Mouse (Mus musculus) heart, embryonic 15.5 days (tissue): Measurements from ENCODE around the gene Gpr182. TPM values are rescaled to one million over a fixed set of nuclear protein-coding genes. Genes with fewer than 3 reads are reported as not detected.

Experiments
- ATAC-seq: fragments of 200-750 bp; cut with Nextera tagmentation; replicated peaks from 2 replicates; pipeline ENCODE4 v1.8.0; 2017; ENCODE audit warnings: low read depth, moderate TSS enrichment; ENCODE audit not compliant: insufficient number of reproducible peaks, insufficient read depth, low FRiP score
- H3K27ac ChIP-seq: fragments of 300-500 bp; sonication (generic); 2 replicates; pipeline ENCODE4 v1.5.1; 2015; ENCODE audit warnings: mild to moderate bottlenecking, inconsistent platforms
- H3K27me3 ChIP-seq: fragments of 300-500 bp; sonication (generic); 2 replicates; pipeline ENCODE4 v1.6.1; 2015; ENCODE audit warnings: inconsistent platforms
- H3K36me3 ChIP-seq: fragments of 300-500 bp; sonication (generic); 2 replicates; pipeline ENCODE4 v1.6.1; 2015; ENCODE audit warnings: mild to moderate bottlenecking, inconsistent platforms
- H3K4me1 ChIP-seq: fragments of 300-500 bp; sonication (generic); replicated peaks from 2 replicates; pipeline ENCODE4 v1.6.1; 2015; ENCODE audit warnings: inconsistent platforms
- H3K4me2 ChIP-seq: fragments of 300-500 bp; sonication (generic); 2 replicates; pipeline ENCODE4 v1.6.1; 2015; ENCODE audit warnings: inconsistent platforms, mild to moderate bottlenecking, moderate library complexity
- H3K4me3 ChIP-seq: fragments of 300-500 bp; sonication (generic); 2 replicates; pipeline ENCODE4 v1.5.1; 2015; ENCODE audit warnings: mild to moderate bottlenecking, inconsistent platforms
- H3K9ac ChIP-seq: fragments of 300-500 bp; sonication (generic); 2 replicates; pipeline ENCODE4 v1.6.1; 2015; ENCODE audit warnings: mild to moderate bottlenecking, inconsistent platforms
- H3K9me3 ChIP-seq: fragments of 300-500 bp; sonication (generic); replicated peaks from 2 replicates; pipeline ENCODE4 v1.6.1; 2016; ENCODE audit warnings: inconsistent platforms
- WGBS: fragments of 180-500 bp; shearing (Covaris S2); methylation state at CpG from one replicate; pipeline ENCODE4 v1.1.7; 2015; ENCODE audit warnings: mixed read lengths; 5-methylcytosine and 5-hydroxymethylcytosine counted together
- polyA plus RNA-seq: library from polyadenylated mRNA; unstranded; fragments of >200 nt; fragmentation: Nextera tagmentation; extraction: Ambion mirVana; gene quantifications from 2 replicates; pipeline ENCODE4 v1.2.1, GENCODE M21; 2015

The Gpr182 gene
- polyA plus RNA-seq, 1 experiment from 2014 or later: 14.1 TPM

DNA sequence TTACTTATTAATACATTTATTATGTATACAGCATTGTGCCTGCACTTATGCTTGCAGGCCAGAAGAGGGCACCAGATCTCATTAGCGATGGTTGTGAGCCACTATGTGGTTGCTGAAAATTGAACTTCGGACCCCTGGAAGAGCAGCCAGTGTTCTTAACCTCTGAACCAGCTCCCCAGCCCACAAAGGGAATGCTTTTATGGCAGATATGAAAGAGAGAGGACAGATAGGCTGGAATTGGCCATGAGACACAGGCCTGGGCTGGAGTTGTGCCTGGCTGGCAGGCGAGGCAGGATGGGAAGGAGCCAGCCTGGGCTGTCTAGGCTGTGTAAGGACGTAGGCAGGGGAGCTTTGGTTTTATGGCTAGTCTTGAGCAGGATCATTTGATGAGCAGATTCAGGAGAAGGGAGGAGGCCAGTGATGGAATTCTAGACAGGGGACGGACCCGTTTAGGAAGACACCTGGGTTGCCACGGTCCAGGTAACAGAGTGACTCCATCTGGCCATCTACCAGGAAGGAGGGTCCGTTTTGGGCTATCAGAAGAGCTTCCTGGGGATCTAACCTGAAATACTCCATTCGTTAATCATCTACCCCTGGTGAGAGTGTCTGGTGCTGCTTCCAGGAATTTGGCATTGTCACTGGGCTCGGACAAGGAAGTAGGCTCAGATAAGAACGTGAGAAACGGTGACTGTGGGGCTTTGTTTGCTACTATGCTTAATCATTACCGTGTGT, 13.2 kb downstream of the Gpr182 start:
- peak overlapping the region; percentile 93 for H3K4me3 ChIP-seq
- 0 out of 2 replicates have a peak overlapping the region, but pooled peaks have one; percentile 32 for H3K27ac ChIP-seq
- WGBS: 36% methylated on average over 13 of the region's 13 CpGs
- no peaks in the 10 kb centered on the region for H3K9me3 ChIP-seq
- H3K36me3 ChIP-seq: peaks cover 19% of the 10 kb centered on the region
- peaks cover 20% of the 10 kb centered on the region for H3K4me1 ChIP-seq
- H3K9ac ChIP-seq: no peak overlapping the region
- H3K4me2 ChIP-seq: peak overlapping the region; percentile 66
- H3K27me3 ChIP-seq: no peaks in the 10 kb centered on the region
- ATAC-seq: no peak

DNA sequence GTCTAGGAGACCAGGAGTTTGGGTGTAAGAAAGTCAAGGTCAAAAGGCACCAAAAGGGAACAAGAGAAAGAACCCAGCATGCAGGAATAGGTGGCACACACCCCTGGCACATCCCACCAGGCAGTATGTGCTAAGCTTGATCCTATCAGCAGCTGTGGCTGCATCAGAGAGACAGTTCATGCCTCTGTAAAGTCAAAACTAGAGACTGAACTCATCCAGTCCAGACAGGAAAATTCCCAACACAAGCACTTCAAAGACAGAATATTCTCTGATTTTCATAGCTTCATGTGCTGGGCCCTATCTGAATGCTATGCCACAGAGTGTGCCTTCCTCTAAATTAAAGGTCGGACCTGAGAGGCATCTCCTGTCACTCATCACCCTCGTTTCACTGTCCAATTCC, 14.0 kb downstream of the Gpr182 start:
- WGBS: 23% methylated on average over 2 of the region's 2 CpGs
- H3K27ac ChIP-seq: no peak overlapping the region

GRCm38 (mm10) chr10:127736916-127737315, 14.6 kb downstream of the Gpr182 start:
- no peak for ATAC-seq
- Histone ChIP-seq H3K27ac (no peak overlapping the region), H3K4me2 (no peak overlapping the region), H3K9me3 (no peaks in the 10 kb centered on the region), H3K9ac (no peak overlapping the region), H3K36me3 (peaks cover 5% of the 10 kb centered on the region), H3K4me3 (no peak overlapping the region), H3K27me3 (no peaks in the 10 kb centered on the region), H3K4me1 (peaks cover 20% of the 10 kb centered on the region)
- 44% methylated on average over 4 of the region's 4 CpGs for WGBS

More for the DNA sequence above, 14.0 kb downstream of the Gpr182 start:
- no peaks in the 10 kb centered on the region for H3K9me3 ChIP-seq
- H3K4me3 ChIP-seq: no peak overlapping the region
- no peak overlapping the region for H3K4me2 ChIP-seq
- H3K4me1 ChIP-seq: peaks cover 20% of the 10 kb centered on the region
- H3K36me3 ChIP-seq: peaks cover 12% of the 10 kb centered on the region
- ATAC-seq: no peak
- H3K9ac ChIP-seq: no peak overlapping the region
- H3K27me3 ChIP-seq: no peaks in the 10 kb centered on the region

DNA sequence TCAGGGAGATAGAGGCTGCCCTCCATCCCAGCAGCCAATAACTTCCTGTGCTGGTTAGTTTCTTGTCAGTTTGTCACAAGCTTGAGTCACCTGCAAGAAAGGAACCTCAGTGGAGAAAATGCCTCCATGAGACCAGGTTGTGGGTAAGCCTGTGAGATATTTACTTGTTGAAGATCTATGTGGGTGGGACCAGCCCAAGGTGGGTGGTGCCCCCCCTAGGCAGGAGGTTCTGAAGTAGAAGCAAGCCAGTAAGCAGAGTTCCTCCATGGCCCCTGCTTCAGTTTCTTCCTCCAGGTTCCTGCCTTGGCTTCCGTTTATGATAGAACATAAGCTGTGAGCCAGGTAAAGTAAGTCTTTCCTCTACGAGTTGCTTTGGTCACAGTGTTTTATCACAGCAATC, 15.3 kb downstream of the Gpr182 start:
- no peak for ATAC-seq
- H3K36me3 ChIP-seq: no peaks in the 10 kb centered on the region
- no peak overlapping the region for H3K4me2 ChIP-seq
- no peaks in the 10 kb centered on the region; the same call in 1 of the 2 replicates for H3K27me3 ChIP-seq
- peaks cover 20% of the 10 kb centered on the region for H3K4me1 ChIP-seq
- H3K4me3 ChIP-seq: no peak overlapping the region
- H3K27ac ChIP-seq: no peak overlapping the region
- H3K9me3 ChIP-seq: no peaks in the 10 kb centered on the region
- 65% methylated on average over 2 of the region's 2 CpGs for WGBS
- H3K9ac ChIP-seq: no peak overlapping the region

DNA sequence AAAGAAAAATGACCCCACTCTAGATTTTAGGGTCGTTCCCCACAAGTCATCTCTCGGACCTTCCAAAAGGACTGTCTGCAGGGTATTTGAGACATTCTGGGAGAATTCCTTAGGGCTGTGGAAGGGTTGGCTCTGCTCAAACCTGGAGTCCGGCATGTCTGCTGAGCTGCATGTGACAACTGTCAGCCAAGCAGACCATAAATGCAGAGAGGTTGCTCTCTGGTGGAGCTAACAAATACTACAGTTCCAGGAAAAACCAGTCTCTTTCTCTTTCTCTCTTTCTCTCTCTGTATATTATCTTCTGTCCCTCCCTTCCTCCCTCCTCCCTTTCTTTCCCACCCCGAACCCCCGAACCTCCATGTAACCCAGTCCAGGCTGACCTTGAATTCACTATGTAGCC, 17.1 kb downstream of the Gpr182 start:
- H3K4me1 ChIP-seq: peaks cover 10% of the 10 kb centered on the region
- H3K27me3 ChIP-seq: no peaks in the 10 kb centered on the region; the same call in 1 of the 2 replicates
- H3K4me3 ChIP-seq: no peak overlapping the region
- no peaks in the 10 kb centered on the region for H3K9me3 ChIP-seq
- H3K27ac ChIP-seq: no peak overlapping the region
- no peak overlapping the region for H3K4me2 ChIP-seq
- H3K9ac ChIP-seq: no peak overlapping the region
- no peak for ATAC-seq
- WGBS: 24% methylated on average over 5 of the region's 5 CpGs
- no peaks in the 10 kb centered on the region for H3K36me3 ChIP-seq

DNA sequence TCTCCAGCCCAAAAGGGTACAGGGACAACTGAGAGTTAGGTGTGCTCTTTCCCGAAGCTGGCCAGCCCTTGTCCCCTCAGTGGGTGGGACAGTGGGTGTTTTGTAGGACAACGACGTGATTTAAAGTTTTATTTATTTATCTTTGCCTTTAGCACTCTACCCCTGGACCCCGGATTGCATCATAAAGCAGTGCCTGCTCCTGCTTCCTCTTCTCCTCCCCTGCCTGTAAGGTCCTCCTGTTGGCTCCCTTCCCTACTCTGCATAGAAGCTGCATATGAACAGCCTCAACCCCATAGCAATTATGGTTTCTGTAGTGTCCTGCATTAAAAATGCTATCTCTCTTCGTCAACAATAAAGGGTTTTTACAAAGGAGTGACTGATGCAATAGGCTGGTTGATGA, 20.1 kb downstream of the Gpr182 start:
- 24% methylated on average over 5 of the region's 5 CpGs for WGBS
- no peaks in the 10 kb centered on the region for H3K9me3 ChIP-seq
- no peak overlapping the region for H3K9ac ChIP-seq
- no peaks in the 10 kb centered on the region for H3K4me1 ChIP-seq
- no peak for ATAC-seq
- H3K27me3 ChIP-seq: peaks cover 5% of the 10 kb centered on the region
- H3K4me3 ChIP-seq: no peak overlapping the region
- H3K27ac ChIP-seq: no peak overlapping the region
- H3K4me2 ChIP-seq: no peak overlapping the region
- no peaks in the 10 kb centered on the region for H3K36me3 ChIP-seq

GRCm38 (mm10) chr10:127730933-127731310, 20.6 kb downstream of the Gpr182 start:
- no peak for ATAC-seq
- H3K27me3 ChIP-seq: peaks cover 6% of the 10 kb centered on the region
- H3K4me3 ChIP-seq: no peak overlapping the region
- H3K4me1 ChIP-seq: no peaks in the 10 kb centered on the region
- H3K9ac ChIP-seq: no peak overlapping the region
- no peak overlapping the region for H3K4me2 ChIP-seq
- H3K27ac ChIP-seq: no peak overlapping the region
- H3K36me3 ChIP-seq: no peaks in the 10 kb centered on the region
- 54% methylated on average over 9 of the region's 9 CpGs for WGBS
- H3K9me3 ChIP-seq: no peaks in the 10 kb centered on the region

DNA sequence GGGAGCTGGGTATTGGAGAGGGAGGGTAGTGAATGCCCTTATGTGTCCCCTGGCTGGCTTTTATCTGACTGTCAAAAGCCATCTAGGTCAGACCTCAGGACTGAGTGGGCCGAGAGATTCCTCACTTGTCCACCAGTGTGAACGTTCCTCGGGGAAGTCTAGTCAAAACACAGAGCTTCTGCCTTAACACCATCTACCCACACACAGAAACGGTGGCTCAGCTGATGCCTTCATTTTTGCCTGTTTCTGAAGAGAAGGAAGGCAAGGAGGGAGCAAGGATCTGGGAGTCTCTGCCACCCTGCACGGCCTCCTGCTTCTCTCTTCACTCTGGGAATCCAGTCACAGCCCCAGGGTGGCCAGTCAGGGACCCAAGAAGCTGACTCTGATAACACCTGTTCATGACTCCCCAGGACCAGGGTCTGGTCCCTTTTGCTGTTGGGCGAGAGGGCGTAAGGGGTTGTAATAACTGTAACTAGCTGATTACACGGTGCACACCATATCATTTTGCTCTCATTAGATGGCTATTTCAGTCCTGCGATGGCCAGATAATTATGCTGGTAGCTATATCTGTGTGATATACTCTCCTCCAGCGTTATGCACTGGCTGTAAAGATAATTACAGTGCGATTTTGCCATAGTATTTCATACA, 21.1 kb downstream of the Gpr182 start:
- Histone ChIP-seq H3K4me3 (no peak overlapping the region), H3K9ac (no peak overlapping the region), H3K27me3 (peaks cover 12% of the 10 kb centered on the region), H3K4me1 (no peaks in the 10 kb centered on the region), H3K36me3 (no peaks in the 10 kb centered on the region), H3K27ac (no peak overlapping the region), H3K9me3 (no peaks in the 10 kb centered on the region), H3K4me2 (no peak overlapping the region)
- WGBS: 55% methylated on average over 11 of the region's 11 CpGs
- no peak for ATAC-seq

GRCm38 (mm10) chr10:127728437-127728836, 23.1 kb downstream of the Gpr182 start:
- no peaks in the 10 kb centered on the region for H3K36me3 ChIP-seq
- peaks cover 23% of the 10 kb centered on the region for H3K27me3 ChIP-seq
- no peak overlapping the region for H3K4me2 ChIP-seq
- ATAC-seq: no peak
- no peak overlapping the region for H3K9ac ChIP-seq
- H3K9me3 ChIP-seq: no peaks in the 10 kb centered on the region
- no peaks in the 10 kb centered on the region for H3K4me1 ChIP-seq
- H3K4me3 ChIP-seq: no peak overlapping the region
- no peak overlapping the region for H3K27ac ChIP-seq
- WGBS: 71% methylated on average over 8 of the region's 8 CpGs

DNA sequence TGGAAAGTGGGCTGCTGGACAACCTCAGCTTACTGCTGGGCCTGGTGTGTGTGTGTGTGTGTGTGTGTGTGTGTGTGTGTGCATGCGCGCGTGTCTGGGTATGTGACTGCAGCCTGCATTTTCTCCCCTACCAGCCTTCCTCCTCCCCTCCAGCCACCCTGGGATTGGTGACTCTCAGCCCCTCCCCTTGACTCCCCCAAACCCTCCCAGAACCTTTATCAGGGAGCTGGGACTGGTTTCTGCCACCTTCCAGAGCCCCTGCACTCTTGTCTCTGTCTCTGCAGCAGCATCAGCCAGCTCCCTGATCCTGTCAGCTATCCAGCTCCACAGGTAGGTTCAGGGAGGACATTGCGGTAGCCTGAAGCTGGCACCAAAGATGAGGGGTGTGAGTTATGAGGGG, 26.4 kb downstream of the Gpr182 start:
- no peak for ATAC-seq
- Histone ChIP-seq H3K9me3 (no peaks in the 10 kb centered on the region), H3K4me1 (peaks cover 11% of the 10 kb centered on the region), H3K36me3 (no peaks in the 10 kb centered on the region), H3K27me3 (peaks cover 48% of the 10 kb centered on the region), H3K4me2 (no peak overlapping the region), H3K4me3 (no peak overlapping the region), H3K27ac (no peak overlapping the region), H3K9ac (no peak overlapping the region)
- 53% methylated on average over 4 of the region's 4 CpGs for WGBS

DNA sequence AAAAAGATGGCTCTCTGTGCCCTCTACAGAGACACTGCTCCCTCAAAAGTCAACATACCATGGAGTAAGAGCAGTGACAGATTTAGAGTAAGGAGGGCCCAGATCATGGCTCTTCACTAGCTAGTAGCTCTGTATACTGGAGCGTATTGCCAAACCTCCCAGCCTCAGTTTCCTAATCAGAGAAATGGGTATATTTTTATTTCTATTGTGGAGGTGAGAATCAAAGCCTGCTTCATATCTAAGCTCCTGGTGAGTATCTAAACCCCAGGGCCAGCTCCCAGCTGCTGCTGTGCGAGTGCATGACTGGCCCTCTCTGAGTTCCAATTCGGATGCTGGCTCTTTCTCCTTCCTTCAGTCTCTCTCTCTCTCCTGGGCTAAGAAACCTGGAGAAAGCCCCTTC, 27.4 kb downstream of the Gpr182 start, which contains the start of gene Tac2:
Gene Tac2 (plus strand): TSS at position 301 of the 400 bp plus-strand sequence.
- no peak for ATAC-seq
- Histone ChIP-seq H3K27me3 (peaks cover 51% of the 10 kb centered on the region), H3K4me1 (peaks cover 11% of the 10 kb centered on the region), H3K27ac (no peak within 1 kb of the TSS), H3K36me3 (no peaks in the 10 kb centered on the region), H3K9me3 (no peaks in the 10 kb centered on the region), H3K4me3 (no peak within 1 kb of the TSS), H3K4me2 (no peak within 1 kb of the TSS), H3K9ac (no peak within 1 kb of the TSS)
- 84% methylated on average over 3 of the region's 3 CpGs for WGBS
